Mouse (Mus musculus) kidney, adult 9 months (tissue): Measurements from ENCODE around the gene Ccdc89.

Experiments
- DNase-seq: peaks from one replicate; pipeline ENCODE4 v3.0.0; 2022

Ccdc89 gene

DNA sequence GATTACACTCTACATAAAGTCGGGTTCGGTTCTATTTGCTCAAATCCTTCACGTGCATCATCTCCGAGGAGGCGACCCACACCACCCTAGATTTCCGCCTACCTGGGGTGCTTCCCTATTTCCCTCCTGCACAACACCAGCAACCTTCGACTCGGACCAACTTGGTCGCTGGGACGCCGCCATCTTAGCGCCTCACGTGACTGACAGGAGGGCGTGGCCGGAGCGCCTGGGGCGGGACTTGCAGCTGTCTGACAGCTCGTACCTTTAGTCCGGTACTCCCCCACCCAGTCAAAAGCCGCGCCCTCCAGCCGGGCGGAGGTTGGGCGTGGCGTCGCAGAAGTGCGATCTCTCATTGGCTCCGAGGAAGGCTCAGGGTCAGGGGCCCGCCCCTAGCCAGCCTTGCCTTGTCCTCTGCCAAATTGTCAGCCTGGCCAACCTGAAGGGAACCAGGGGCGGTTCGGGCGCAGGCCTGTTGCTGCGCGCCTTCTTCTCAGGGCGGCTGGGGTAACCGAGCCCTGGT, 49.5 kb downstream of the Ccdc89 start, which contains the start of gene Tmem126b:
Tmem126b (minus strand) TSS at position 209 of the 520 bp plus-strand sequence.
- DNase-seq: peak; percentile 100

DNA sequence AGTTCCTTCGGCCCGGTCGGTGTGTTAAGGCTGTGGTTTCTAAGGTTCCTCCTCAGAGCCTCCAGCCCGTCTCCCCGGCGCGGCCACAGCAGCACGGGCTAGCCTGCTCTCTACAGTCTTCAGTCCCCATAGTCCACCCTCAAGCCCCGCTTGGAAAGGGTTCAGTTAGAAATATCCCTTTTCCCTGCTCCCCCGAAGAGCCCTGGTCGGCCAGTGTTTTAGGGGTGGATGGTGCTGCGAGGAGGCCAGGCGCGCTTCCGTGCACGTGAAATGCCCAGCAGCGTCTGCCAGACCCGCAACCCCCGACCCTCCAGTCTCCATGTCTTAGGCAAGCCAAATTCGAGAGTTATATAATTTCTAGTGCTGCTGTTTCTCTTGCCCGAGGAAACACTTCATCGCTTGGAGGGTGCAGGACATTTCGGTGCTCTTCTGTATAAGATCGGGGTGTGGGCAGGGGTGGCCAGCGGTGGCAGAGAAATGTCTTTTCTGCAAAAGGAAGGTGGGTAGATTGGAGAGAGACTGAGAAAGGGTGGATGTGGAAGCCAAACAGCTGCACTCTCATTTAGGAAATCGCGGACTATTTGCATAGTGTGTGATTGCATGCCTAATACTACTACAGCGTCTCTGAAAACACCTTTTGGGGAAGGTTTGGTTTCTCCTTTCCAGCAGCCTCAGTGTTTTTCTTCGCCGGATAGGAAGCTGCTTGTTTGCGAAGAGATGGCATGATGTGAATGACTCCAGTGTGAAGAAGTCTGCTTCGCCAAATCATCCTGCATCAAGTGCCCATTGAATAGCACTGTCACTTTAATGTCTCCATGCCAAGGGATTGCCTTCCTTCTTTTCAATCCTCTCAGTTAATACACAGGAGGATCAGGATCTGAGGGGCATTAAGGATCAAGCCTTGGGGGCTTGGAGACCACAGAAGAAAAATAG, 50.2 kb downstream of the Ccdc89 start, which contains the start of gene Dlg2:
Dlg2 (plus strand) TSS at position 360 of the 933 bp plus-strand sequence.
- DNase-seq: no peak
